Mouse (Mus musculus) lung, postnatal 0 days (tissue): ENCODE data around the gene Pop5. TPM values are rescaled to one million over a fixed set of nuclear protein-coding genes. Genes with fewer than 3 reads are reported as not detected.

Experiments
- ATAC-seq: fragments of 200-750 bp; cut with Nextera tagmentation; 2 replicates; pipeline ENCODE4 v1.8.0; 2017; ENCODE audit warnings: moderate library complexity
- DNase-seq: peaks from one replicate; pipeline ENCODE4 v3.0.0-alpha.2; 2016; ENCODE audit warnings: low spot score
- H3K27ac ChIP-seq: fragments of 300-500 bp; sonication (generic); 2 replicates; pipeline ENCODE4 v1.5.1; 2014; ENCODE audit warnings: antibody characterized with exemption, mild to moderate bottlenecking, low read length, mixed read lengths
- H3K27me3 ChIP-seq: fragments of 300-500 bp; sonication (generic); replicated peaks from 2 replicates; pipeline ENCODE4 v1.6.1; 2014; ENCODE audit warnings: low read length, mixed read lengths; ENCODE audit not compliant: insufficient read depth
- H3K36me3 ChIP-seq: fragments of 300-500 bp; sonication (generic); 2 replicates; pipeline ENCODE4 v1.6.1; 2014; ENCODE audit warnings: low read length, mixed read lengths; ENCODE audit not compliant: insufficient read depth
- H3K4me1 ChIP-seq: fragments of 300-500 bp; sonication (generic); 2 replicates; pipeline ENCODE4 v1.6.1; 2014; ENCODE audit warnings: antibody characterized with exemption, low read depth, low read length, mixed read lengths; ENCODE audit not compliant: insufficient read depth
- H3K4me2 ChIP-seq: fragments of 300-500 bp; sonication (generic); replicated peaks from 2 replicates; pipeline ENCODE4 v1.6.1; 2014; ENCODE audit warnings: low read depth, mild to moderate bottlenecking, low read length, moderate library complexity, mixed read lengths
- H3K4me3 ChIP-seq: fragments of 300-500 bp; sonication (generic); 2 replicates; pipeline ENCODE4 v1.5.1; 2014; ENCODE audit warnings: low read depth, low read length
- H3K9ac ChIP-seq: fragments of 300-500 bp; sonication (generic); replicated peaks from 2 replicates; pipeline ENCODE4 v1.6.1; 2014; ENCODE audit warnings: low read depth, mild to moderate bottlenecking
- H3K9me3 ChIP-seq: fragments of 300-500 bp; sonication (generic); 2 replicates; pipeline ENCODE4 v1.6.1; 2016; ENCODE audit warnings: low read length, mixed read lengths
- CTCF ChIP-seq: IDR thresholded peaks from 2 replicates; pipeline ENCODE4 v1.5.1; 2016; ENCODE audit warnings: antibody characterized with exemption, mild to moderate bottlenecking
- EP300 ChIP-seq: IDR thresholded peaks from 2 replicates; pipeline ENCODE4 v1.6.1; 2016; ENCODE audit warnings: antibody characterized with exemption, mild to moderate bottlenecking, control low read depth
- WGBS: fragments of 180-500 bp; shearing (Covaris S2); extraction: QIAGEN DNeasy Blood & Tissue Kit; methylation state at CpG from one replicate; pipeline ENCODE4 v1.1.7; 2014; 5-methylcytosine and 5-hydroxymethylcytosine counted together
- polyA plus RNA-seq: library from polyadenylated mRNA; unstranded; fragments of >200 nt; fragmentation: Nextera tagmentation; extraction: Ambion mirVana; gene quantifications from 2 replicates; pipeline ENCODE4 v1.2.1, GENCODE M21; 2015

Gene Pop5
- polyA plus RNA-seq, 1 experiment from 2014 or later: 78.8 TPM

DNA sequence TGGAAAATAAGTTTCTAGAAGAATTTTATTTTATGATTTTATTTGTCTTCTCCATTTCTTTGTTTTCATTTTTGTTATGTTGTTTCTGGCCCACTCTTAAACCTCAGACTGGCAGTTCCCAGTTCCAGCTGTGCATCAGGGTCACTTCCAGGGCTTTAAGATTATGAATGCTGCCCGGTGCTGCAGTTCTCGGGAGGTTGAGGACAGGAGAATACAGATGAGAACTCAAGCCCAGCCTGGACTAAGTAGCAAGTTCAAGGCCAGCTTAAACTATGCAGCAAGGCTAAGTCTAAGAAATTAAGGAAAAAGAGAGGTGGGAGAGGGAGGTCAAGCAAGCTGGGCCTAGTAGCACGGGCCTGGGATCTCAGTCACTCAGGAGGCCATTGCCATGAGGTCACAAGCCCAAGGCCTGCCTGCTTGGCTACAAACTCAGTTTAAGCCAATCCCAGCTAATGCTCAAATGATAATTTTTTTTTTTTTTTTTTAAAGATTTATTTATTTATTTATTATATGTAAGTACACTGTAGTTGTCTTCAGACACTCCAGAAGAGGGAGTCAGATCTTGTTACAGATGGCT is 31.9 kb downstream of the Pop5 start:
- no peak for ATAC-seq
- no peak overlapping the region for H3K9ac ChIP-seq

DNA sequence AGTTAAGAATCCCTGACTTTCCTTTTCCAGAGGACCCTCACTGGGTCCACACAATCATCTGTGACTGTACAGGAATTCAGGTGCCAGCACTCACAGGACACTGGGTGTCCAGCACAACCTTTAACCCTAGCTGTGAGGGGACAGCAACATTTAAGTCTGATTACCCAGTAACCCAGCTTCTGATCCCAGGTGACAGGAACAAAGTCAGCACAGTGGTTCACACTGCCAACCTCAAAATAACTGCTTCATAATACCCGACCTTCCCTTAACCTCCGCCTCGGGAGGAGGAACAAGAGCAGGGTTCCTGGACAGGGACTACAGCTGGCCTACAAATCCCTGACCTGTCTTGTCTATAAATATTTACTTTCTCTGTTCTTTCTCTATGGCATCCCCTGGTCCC is 32.6 kb downstream of the Pop5 start:
- Histone ChIP-seq H3K9me3 (no peaks in the 10 kb centered on the region), H3K9ac (no peak overlapping the region), H3K36me3 (no peaks in the 10 kb centered on the region), H3K4me2 (no peak overlapping the region), H3K4me3 (no peak overlapping the region), H3K27me3 (no peaks in the 10 kb centered on the region), H3K27ac (peak overlapping the region; percentile 15), H3K4me1 (peaks cover 13% of the 10 kb centered on the region; the same call in 1 of the 2 replicates)
- WGBS: 46% methylated on average over 3 of the region's 3 CpGs
- ATAC-seq (no peak), DNase-seq (no peak)
- TF ChIP-seq EP300 (no peak), CTCF (no peak)

More for the DNA sequence above, 31.9 kb downstream of the Pop5 start:
- 60% methylated on average over 3 of the region's 3 CpGs for WGBS
- Histone ChIP-seq H3K4me2 (no peak overlapping the region), H3K27ac (peak overlapping the region; percentile 28), H3K4me1 (peaks cover 13% of the 10 kb centered on the region; the same call in 1 of the 2 replicates), H3K27me3 (no peaks in the 10 kb centered on the region), H3K9me3 (no peaks in the 10 kb centered on the region), H3K4me3 (no peak overlapping the region), H3K36me3 (no peaks in the 10 kb centered on the region)
- no peak for DNase-seq
- TF ChIP-seq CTCF: no peak
- no peak for TF ChIP-seq EP300

DNA sequence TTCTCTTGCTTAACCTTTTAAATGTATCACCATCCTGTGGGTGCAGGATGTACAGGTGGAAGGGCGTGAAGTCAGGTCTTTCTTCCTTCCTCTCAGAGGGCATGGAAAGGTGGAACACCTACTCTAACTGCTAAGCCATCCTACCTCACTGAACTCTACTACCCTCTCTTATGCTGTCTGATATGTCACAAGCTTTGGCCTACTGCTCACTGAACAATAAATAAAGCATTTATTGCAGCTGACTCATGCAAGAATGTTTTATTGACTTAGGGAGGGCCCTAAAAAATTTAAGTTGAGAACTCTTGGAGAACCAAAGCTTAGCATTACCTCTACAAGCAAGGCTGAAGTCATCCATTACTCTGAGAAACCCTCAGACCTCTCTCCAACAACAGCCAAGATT is 34.3 kb downstream of the Pop5 start:
- H3K9me3 ChIP-seq: no peaks in the 10 kb centered on the region
- TF ChIP-seq CTCF (no peak), EP300 (peak; percentile 27; the same call in 1 of the 2 replicates)
- WGBS: 68% methylated on average over 1 of the region's 1 CpGs
- ATAC-seq (peak; percentile 9; the same call in 1 of the 2 replicates), DNase-seq (peak; percentile 75)
- H3K4me2 ChIP-seq: peak overlapping the region; percentile 68; the same call in 1 of the 2 replicates
- no peaks in the 10 kb centered on the region for H3K27me3 ChIP-seq
- no peak overlapping the region; the same call in 1 of the 2 replicates for H3K27ac ChIP-seq
- H3K4me1 ChIP-seq: peaks cover 13% of the 10 kb centered on the region; the same call in 1 of the 2 replicates
- no peaks in the 10 kb centered on the region for H3K36me3 ChIP-seq
- H3K9ac ChIP-seq: no peak overlapping the region
- H3K4me3 ChIP-seq: peak overlapping the region; percentile 99; the same call in 1 of the 2 replicates

DNA sequence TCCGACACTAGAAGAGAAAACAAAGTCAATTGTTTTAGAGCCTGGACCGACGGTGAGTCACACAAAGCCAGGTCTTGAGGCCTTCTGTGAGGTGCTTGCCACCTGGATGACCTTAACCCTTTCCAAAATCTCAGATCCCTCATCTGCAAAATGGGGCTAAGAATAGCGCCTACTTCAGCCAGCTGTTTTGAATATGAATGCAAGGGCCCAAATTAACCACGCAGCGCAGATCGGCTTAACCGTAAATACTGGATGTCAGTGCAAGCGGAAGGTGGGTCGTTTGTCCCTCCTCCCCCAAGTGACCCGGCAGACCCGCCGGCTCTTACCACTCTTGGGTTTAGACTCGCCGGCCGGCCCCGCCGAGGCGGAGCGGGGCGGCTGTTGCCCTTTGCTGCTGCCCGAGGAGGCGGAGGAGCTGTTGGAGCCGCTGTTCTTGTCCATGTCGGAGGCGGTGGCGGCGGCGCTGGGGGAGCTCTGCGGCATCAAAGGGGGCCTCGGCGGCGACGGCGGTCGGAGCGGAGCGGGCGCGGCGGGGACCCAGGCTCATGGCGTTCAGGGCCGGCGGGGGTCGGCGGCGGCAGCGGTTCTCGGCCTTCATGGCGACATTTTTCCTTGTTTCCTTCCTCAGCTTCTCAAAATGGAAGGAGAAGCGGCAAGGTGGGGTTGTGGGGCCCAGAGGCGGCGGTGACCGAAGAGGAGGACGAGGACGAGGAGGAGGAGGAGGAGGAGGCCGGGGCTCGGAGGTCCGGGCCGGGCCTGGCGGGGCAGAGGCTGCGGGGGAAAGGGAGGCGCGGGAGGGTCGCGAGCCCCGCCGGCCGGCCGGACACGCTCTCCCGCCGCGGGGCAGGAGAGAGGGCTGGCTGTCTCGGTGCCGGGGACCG is 36.5 kb downstream of the Pop5 start:
- peak; percentile 63 for ATAC-seq
- TF ChIP-seq CTCF: no peak
- TF ChIP-seq EP300: no peak
- Histone ChIP-seq H3K9ac (peak overlapping the region; percentile 99), H3K27ac (peak overlapping the region; percentile 90), H3K9me3 (no peaks in the 10 kb centered on the region), H3K4me1 (peaks cover 13% of the 10 kb centered on the region; the same call in 1 of the 2 replicates), H3K4me3 (peak overlapping the region; percentile 99), H3K4me2 (peak overlapping the region; percentile 68), H3K36me3 (no peaks in the 10 kb centered on the region), H3K27me3 (no peaks in the 10 kb centered on the region)
- peak; percentile 72 for DNase-seq
- under 1% methylated on average over 64 of the region's 77 CpGs for WGBS

DNA sequence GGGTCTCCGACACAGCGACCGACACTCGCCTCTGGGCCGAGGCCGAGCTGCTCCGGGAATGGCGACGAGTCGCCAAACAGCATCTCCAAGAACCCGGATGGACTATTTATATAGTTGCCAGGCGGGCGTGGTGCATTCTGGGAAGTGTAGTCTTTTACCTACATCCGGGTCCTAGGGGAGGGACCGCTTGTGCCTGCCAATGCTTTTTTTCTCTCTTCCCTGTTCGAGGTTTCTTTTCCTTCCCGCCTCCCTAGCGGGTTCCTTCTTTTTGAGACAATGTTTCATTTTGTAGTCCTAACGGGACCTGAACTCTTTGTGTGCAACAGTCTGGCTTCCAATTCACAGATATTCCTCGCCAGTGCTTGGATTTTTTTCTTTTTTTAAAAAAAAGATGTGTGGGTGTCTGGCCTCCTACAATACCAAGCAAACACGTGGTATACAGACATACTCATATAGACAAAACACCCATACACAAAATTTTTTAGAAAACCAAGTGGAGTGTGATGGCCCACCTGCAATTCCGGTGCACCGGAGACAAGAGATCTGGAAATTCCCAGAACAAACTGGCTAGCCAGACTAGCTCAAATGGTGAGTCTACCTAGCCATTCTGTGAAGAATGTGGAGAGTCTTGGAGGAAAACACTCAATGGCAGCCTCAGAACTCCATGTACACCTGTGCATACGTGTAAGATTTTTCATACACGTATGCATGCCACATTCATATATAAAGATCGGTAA is 37.3 kb downstream of the Pop5 start, which contains the start of gene Rnf10:
Gene Rnf10 (minus strand): TSS at position 87 of the 737 bp plus-strand sequence.
- Histone ChIP-seq H3K36me3 (no peaks in the 10 kb centered on the region), H3K9ac (peak within 1 kb of the TSS; percentile 99), H3K4me1 (peaks cover 13% of the 10 kb centered on the region; the same call in 1 of the 2 replicates), H3K27me3 (no peaks in the 10 kb centered on the region), H3K9me3 (no peaks in the 10 kb centered on the region), H3K4me3 (peak within 1 kb of the TSS; percentile 99), H3K4me2 (peak within 1 kb of the TSS; percentile 68), H3K27ac (peak within 1 kb of the TSS; percentile 90)
- WGBS: 13% methylated on average over 22 of the region's 26 CpGs
- DNase-seq: peak; percentile 97
- ATAC-seq: peak; percentile 91
- TF ChIP-seq EP300: no peak
- TF ChIP-seq CTCF: no peak
